Mouse (Mus musculus) induced T-regulatory cell, adult 2 months (primary cell): ENCODE measurements around the gene Spag7.
A peak's percentile ranks its signal among the peaks of the same experiment; 100 is the strongest.

ENCODE experiments used
- DNase-seq: peaks from one replicate; pipeline ENCODE4 v3.0.0-alpha.2; 2012; ENCODE audit warnings: low read depth

The Spag7 gene

DNA sequence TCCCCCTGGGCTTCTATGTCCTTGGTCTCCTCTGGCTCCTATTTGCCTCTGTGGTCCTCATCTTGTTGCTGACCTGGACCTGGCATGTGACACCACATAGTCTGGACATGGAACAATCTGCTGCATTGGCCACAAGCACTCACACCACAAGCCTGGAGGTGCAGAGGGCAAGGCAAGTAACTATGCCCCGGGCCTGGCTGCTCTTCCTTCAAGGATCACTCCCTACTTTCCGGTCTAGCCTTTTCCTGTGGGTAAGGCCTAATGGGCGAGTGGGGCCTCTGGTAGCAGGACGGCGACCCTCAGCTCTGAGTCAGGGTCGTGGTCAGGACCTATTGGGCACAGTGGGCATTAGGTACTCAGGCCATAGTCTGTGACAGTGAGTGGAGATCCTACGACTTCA is 28.0 kb downstream of the Spag7 start:
- DNase-seq = no peak

DNA sequence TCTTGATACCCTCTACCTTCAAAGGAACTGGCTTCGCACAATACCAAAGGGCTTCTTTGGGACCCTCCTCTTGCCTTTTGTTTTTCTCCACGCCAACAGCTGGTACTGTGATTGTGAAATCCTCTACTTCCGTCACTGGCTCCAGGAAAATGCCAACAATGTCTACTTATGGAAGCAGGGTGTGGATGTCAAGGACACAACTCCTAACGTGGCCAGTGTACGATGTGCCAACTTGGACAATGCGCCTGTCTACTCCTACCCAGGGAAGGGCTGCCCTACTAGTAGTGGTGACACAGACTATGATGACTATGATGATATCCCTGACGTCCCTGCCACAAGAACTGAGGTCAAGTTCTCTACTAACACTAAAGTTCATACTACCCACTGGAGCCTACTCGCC is 29.2 kb downstream of the Spag7 start:
- DNase-seq = no peak

DNA sequence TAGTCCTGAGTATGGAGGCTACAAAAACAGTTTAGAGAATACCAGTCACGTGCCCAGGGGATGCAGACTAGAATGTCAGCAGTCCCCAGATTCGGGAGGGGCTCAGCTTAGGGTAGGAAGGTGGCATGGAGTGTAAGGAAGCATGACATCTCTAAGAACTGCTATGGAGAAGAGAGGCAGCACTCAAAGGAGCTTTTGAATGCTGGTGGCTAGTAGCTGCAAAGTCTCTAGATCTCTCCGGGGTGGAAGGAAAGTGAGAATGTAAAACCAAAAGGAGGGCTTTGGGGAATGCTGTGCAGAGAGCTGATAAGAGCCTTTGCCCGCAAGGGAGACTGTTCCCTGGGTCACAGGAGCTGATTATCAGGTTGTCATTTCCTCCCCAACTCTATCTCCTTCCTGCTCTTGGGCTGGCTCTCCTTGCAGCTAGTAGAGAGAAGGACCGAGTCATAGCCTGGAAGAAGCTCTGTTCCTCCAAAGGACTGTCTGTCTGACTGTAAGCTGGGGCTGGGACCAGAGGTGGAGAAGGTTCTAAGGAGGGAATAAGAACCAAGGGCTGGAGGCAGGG is 30.4 kb downstream of the Spag7 start, which contains the start of gene Gp1ba:
Gp1ba (plus strand) TSS at position 409 of the 565 bp plus-strand sequence.
- no peak for DNase-seq

DNA sequence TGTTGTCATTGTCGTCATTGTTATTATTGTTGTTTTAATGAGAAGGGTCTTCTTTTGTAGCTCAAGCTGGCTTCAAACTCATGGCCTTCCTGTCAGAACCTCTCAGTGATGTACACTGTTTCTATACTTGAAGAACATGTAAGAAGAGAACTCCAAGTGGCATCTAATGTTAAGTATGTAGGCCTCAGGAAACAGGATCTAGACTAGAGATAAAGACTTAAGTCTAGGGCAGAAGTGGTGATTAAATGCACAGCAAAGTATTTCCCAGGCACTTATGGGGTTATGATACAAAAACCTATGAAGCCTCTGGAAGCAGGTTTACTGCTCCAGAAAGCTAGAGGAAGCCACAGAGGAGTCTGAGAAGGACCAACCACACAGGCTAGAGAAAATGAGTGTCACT is 30.9 kb downstream of the Spag7 start:
- no peak for DNase-seq

DNA sequence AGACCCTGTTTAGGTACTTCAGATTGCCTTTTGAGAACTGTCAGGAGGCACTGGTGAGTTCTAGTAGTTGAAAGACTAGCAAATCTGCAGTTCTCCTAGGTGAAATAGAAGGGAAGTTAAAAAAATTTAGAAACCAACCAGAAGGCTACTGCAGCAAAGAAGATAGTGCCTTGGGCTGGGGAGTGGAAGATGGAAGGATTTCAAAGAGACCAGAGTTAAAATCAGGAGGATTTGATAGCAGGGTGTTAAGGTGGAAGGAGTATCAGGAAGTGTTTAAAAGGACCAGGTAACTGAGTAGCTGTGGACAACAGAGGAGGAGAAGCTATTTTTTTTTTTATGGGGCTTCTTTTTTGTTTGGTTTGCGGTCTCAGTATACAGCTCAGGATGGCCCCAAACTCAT is 31.5 kb downstream of the Spag7 start:
- no peak for DNase-seq

DNA sequence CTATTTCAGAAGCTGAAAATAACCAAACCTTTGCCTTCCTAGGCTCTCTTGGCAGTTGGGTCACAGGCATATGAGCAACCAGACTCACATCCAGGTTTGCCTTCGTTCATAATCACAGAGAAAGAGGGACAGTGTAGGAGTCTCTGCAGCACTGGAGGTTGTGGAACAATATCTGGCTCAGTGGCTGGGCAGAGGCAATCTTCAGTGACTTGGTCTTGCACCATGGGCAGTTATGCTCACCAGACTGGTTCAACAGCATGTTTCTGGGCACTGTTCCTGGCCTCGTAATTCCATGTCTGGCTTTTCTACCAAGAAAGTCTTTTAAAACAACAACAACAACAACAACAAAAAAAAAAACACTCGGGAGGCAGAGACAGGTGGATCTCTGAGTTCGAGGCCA is 33.6 kb downstream of the Spag7 start:
- no peak for DNase-seq

DNA sequence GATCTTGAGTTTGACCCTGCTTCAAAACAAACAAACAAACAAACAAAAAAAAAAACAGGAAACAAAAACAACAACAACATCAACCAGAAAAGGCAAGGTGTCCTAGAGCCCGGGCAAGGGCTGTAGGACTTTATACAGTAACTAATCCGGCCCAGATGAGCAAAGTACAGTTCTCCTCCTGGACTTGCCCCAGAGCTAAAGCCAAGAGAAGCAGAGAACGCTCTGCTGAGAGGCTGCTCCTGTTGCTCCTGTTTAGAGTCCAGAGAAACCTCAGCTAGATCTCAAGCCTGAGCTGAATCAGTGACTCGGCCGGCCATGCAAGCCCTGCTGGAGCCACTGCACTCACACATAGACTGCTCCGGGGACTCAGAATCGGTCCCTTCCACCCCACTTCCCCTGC is 39.1 kb downstream of the Spag7 start:
- no peak for DNase-seq

DNA sequence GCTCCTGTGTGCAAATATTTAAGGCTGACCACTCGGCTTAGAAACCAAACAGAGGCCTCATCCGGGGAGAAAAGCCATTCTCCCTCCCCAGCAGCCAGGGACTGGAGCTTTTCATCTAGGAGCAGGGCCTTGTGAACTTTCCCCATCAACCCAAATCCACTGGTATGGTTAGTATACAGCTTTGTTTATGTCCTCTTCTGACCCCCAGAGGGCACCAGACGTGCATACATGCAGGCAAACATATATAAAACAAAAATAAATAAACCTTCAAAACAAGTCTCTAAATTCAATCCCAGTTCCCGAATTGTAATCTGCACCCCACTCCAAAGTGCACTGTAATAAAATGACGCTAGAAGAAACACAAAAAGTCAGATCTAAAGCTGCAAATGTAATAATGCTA is 39.7 kb downstream of the Spag7 start:
- peak; percentile 77 for DNase-seq

DNA sequence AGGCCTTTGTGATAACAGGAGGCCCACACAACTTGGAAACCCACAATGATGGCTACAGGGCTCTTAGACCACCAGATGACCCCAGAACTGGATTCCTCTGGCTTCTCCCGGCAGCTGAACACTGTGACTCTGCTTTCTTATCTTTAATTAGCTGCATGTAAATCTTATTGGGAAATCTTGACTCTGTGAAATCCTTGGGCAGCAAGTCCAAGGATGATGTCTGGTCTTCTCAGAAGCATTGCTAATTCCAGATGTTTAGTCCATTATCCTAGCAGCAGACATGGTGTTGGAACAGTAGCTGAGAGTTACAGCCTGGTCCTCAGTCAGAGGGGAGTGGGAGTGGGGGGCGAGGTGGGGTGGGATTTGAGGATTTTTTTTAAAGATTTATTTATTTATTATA is 40.8 kb downstream of the Spag7 start:
- no peak for DNase-seq

DNA sequence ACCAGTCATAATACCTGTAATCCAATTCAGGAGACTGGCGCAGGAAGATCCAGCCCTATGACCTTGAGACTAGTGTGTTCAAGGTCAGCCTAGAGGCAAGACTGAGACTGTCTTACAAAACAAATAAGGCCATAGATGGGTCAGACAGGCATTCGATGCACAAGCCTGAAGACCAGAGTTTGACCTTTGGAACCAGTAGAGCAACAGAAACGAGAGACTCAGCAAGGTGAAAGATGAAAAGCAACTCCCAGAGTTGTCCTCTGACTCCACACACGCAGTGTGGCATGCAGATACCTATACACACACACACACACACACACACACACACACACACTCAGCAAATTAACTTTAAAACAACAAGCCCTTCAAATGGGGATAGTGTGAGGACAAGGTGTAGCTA is 42.3 kb downstream of the Spag7 start:
- no peak for DNase-seq

DNA sequence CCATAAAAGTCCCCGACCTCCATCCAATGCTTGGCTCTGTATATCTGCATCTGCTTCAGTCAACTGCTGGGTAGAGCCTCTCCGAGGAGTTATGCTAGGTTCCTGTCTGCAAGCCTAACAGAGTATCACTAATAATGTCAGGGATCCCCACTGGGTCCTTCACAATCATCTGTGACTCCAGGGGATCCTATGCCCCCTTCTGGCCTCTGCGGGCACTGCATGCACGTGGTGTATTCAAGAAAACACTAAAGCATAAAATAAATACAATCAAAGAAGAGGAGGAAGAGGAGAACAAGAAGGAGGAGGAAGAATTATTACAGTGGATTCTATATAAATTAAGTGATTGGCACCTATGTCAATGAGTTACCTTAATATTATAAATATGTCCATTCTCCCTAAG is 43.7 kb downstream of the Spag7 start:
- peak; percentile 85 for DNase-seq

DNA sequence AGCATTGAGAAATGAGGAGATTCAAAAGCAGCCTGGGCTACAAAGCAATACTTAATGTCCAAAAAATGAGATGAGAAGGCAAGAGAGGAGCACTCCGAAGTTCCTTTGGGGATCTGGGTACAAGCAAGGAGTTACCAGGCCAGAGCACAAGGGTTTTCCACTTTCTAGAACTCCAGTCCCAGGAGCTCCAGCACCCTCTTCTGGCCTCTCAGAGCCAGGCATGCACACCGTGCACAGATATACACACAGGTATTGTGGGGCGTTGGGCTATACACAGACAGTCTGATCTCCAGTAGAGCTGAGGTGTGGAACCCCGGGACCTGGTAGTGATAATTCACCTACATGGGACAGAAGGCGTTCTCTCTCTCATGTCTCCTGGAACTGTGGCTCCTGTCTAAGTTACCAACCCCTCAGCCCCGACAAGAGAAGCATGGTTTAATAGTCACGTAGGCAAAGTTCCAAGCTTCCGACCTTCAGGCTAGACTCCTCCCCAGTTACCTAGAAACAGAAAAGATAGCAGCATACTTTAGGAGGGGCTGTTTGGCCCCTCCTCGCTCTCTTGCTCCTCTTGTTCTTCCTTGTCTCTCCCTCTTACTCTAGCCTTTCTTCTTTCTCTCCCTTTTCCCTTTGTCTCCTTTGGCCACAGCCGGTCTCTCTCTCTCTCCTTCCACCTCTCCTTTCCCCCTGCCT is 46.0 kb downstream of the Spag7 start:
- DNase-seq = peak; percentile 35

DNA sequence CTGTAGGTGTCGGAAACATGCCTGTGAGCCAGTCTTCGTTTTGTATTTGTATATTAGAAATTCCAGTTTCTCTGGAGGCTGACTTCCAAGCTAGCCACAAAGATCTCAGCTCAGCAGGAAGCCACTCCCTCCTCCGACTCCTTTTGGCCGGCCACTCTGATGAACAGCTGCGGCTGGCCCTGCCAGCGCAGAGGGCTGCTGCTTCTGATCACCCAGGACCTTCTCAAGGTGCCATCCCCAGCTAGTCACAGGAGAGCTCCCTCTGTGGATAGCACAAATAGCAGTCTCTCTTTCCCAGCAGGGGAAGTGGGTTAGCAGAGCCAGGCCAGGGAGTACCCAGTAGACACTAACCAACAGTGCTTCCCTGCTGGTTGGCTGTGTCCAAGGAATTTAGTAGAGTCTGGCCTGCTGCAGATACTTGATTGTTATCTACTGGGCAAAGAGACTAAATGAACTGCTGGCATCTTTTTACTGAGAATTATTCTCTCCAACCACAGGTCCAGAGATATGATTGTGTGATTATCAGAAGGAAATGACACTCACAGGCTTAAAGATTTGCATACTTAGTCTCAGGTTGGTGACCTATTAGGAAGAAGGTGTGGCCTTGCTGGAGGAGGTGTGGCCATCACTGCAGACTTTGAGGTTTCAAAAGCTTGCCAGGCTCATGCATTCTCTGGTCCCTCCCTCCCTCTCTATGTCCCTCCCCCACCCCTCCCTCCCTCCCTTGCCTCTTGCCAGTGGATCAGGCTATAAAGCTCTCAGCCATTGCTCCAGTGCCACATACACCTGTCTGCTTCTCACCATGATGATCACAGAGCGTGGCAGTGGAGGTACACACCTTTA is 47.0 kb downstream of the Spag7 start:
- peak; percentile 84 for DNase-seq

DNA sequence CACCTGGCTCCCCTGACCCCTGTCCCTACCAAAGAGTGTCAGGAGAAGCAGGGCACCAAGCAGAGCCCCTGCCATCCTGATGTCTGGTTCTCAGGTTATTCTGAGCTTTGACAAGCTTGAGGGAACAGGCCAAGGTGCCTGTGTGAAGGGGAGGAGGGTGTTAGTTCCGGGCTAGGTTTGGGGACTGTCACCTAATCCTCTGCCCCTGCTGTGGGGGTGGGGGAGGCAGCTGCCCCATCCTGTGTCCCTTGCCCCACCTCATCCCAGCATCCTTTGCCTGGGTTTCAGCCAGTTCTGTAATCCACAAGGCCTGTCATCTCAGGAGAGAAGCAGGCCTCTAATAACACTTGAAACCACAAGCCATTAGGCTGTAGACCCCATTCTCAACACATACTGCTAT is 50.1 kb downstream of the Spag7 start, which contains the start of gene Chrne:
Chrne (minus strand) TSS at position 116 of the 400 bp plus-strand sequence.
- no peak for DNase-seq

DNA sequence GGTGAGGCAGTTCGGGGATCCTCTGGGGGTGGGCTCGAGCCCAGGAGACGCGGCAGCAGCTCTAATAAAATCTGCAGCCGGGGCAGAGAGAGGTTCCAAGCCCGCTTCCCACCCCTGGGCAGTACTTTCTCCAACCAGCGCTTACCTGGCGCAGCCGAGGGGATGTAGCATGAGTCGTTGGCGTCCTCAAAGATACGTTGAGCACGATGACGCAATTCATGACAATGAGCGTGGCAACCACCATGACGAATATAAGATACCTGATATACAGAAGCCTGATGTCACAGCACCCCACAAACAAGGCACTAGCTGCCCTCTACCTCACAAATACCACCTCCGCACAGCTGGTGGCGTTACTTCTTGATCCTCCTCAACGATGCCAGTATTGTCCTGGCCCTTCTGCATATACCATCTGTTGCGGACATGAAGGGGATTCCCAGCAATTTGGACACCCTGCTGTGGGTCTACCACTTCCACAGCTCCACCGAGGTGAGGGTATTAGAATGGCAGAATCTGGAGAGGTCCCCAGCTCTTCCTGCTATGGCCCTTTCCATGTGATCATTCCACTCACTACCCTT is 53.6 kb downstream of the Spag7 start, which contains the start of gene 4930544D05Rik:
4930544D05Rik (plus strand) TSS at position 333 of the 578 bp plus-strand sequence.
- peak; percentile 90 for DNase-seq

DNA sequence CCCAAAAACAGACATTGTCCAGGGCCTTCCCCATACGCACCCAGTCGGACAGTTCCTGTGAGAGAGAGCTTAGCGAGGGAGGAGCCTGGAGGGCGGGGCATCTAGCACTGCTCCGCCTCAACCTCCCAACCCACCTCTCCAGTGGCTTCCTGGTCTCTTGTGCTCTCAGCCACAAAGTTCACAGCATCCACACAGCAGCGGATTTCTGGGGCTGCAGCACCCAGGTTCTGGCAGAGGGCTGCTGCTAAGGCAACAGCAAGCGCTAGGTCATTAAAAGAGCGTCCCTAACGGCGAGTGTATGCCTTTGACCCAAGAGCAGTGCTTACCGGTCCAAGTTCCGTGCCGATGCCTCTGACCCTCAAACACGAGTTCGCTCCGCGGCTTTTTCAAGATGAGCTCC is 54.1 kb downstream of the Spag7 start:
- DNase-seq = peak; percentile 93
